In genomic region chr10:118113256-118113682, GRCm38 (mm10) we compare ENCODE assay signal across 14 mouse cellular contexts. TPM values are rescaled to one million over a fixed set of nuclear protein-coding genes. Genes with fewer than 3 reads are reported as not detected.
DNase-seq lines count a peak whose midpoint lies in the region; ATAC-seq and TF ChIP-seq lines count a peak whose summit lies in the region.
"Had no signal": no experiment of that assay in that cellular context is flagged by ENCODE, and none has a peak within 500 bp of the region (broad histone marks: within the 10 kb centered on the region; RNA-seq: fewer than 3 reads in every experiment).

No protein-coding gene starts in this region.

- H3K27me3 ChIP-seq in forebrain, embryonic 13.5 days = no peaks in the 10 kb centered on the region
- H3K27me3 ChIP-seq in forebrain, embryonic 10.5 days (ENCODE audit: poor library complexity, severe bottlenecking) = no peaks in the 10 kb centered on the region
- no peaks in the 10 kb centered on the region for H3K27me3 ChIP-seq in embryonic facial prominence, embryonic 10.5 days (replicated peaks; ENCODE audit: low read depth, poor library complexity, severe bottlenecking)
- no peaks in the 10 kb centered on the region for H3K27me3 ChIP-seq in hindbrain, postnatal 0 days (ENCODE audit: insufficient read depth, low read length)
- H3K27me3 ChIP-seq in lung, postnatal 0 days (replicated peaks; ENCODE audit: insufficient read depth, low read length) = no peaks in the 10 kb centered on the region
- H3K27me3 ChIP-seq: limb, embryonic 12.5 days had no signal

- TF ChIP-seq CTCF in hindbrain, postnatal 0 days (IDR thresholded peaks at IDR 0.05; ENCODE audit: low read depth) = no peak
- no peak for TF ChIP-seq CTCF in lung, postnatal 0 days (IDR thresholded peaks at IDR 0.05)

- WGBS in forebrain, embryonic 13.5 days = 48% methylated on average over 9 of the region's 9 CpGs
- WGBS in forebrain, embryonic 10.5 days = 64% methylated on average over 9 of the region's 9 CpGs
- WGBS in embryonic facial prominence, embryonic 10.5 days = 54% methylated on average over 9 of the region's 9 CpGs
- WGBS in hindbrain, postnatal 0 days = 27% methylated on average over 9 of the region's 9 CpGs
- 62% methylated on average over 9 of the region's 9 CpGs for WGBS in lung, postnatal 0 days

- H3K36me3 ChIP-seq in forebrain, embryonic 13.5 days (ENCODE audit: poor library complexity, severe bottlenecking) = no peaks in the 10 kb centered on the region
- H3K36me3 ChIP-seq in forebrain, embryonic 10.5 days (replicated peaks) = no peaks in the 10 kb centered on the region
- no peaks in the 10 kb centered on the region for H3K36me3 ChIP-seq in embryonic facial prominence, embryonic 10.5 days (replicated peaks)
- no peaks in the 10 kb centered on the region for H3K36me3 ChIP-seq in hindbrain, postnatal 0 days (ENCODE audit: insufficient read depth, low read length)
- H3K36me3 ChIP-seq in lung, postnatal 0 days (ENCODE audit: insufficient read depth, low read length) = no peaks in the 10 kb centered on the region
- H3K36me3 ChIP-seq: limb, embryonic 12.5 days had no signal

- H3K27ac ChIP-seq in forebrain, embryonic 13.5 days = peak overlapping the region; percentile 19; the same call in 1 of the 2 replicates
- no peak overlapping the region for H3K27ac ChIP-seq in forebrain, embryonic 10.5 days
- H3K27ac ChIP-seq in embryonic facial prominence, embryonic 10.5 days (replicated peaks) = 0 out of 2 replicates have a peak overlapping the region, but pooled peaks have one; percentile 3
- peak overlapping the region; percentile 20; the same call in 1 of the 2 replicates for H3K27ac ChIP-seq in hindbrain, postnatal 0 days
- no peak overlapping the region for H3K27ac ChIP-seq in lung, postnatal 0 days (ENCODE audit: low read length)
- H3K27ac ChIP-seq: limb, embryonic 12.5 days had no signal

- H3K9me3 ChIP-seq in forebrain, embryonic 13.5 days (replicated peaks) = no peaks in the 10 kb centered on the region
- H3K9me3 ChIP-seq in forebrain, embryonic 10.5 days = no peaks in the 10 kb centered on the region
- H3K9me3 ChIP-seq in embryonic facial prominence, embryonic 10.5 days = no peaks in the 10 kb centered on the region
- H3K9me3 ChIP-seq in hindbrain, postnatal 0 days (ENCODE audit: low read length) = no peaks in the 10 kb centered on the region
- H3K9me3 ChIP-seq in lung, postnatal 0 days (ENCODE audit: low read length) = no peaks in the 10 kb centered on the region
- H3K9me3 ChIP-seq: limb, embryonic 12.5 days had no signal

- H3K4me1 ChIP-seq in forebrain, embryonic 13.5 days = peaks cover 7% of the 10 kb centered on the region; the same call in 1 of the 2 replicates
- H3K4me1 ChIP-seq in forebrain, embryonic 10.5 days = peaks cover 25% of the 10 kb centered on the region
- H3K4me1 ChIP-seq in embryonic facial prominence, embryonic 10.5 days = peaks cover 18% of the 10 kb centered on the region
- peaks cover 4% of the 10 kb centered on the region for H3K4me1 ChIP-seq in hindbrain, postnatal 0 days (ENCODE audit: insufficient read depth, low read length)
- no peaks in the 10 kb centered on the region for H3K4me1 ChIP-seq in lung, postnatal 0 days (ENCODE audit: insufficient read depth, low read depth, low read length)

- no peak overlapping the region for H3K4me2 ChIP-seq in forebrain, embryonic 13.5 days
- H3K4me2 ChIP-seq in hindbrain, postnatal 0 days (ENCODE audit: low read depth, low read length) = no peak overlapping the region
- no peak overlapping the region for H3K4me2 ChIP-seq in lung, postnatal 0 days (replicated peaks; ENCODE audit: low read depth, low read length)
- H3K4me2 ChIP-seq: limb, embryonic 12.5 days had no signal

- no peak for TF ChIP-seq EP300 in lung, postnatal 0 days (IDR thresholded peaks at IDR 0.05)

- peak; percentile 25 for DNase-seq in adrenal gland, adult 2 months
- DNase-seq in adrenal gland, postnatal 36 days = no peak
- DNase-seq in forebrain, embryonic 10.5 days (ENCODE audit: extremely low spot score, low spot score) = no peak
- DNase-seq in embryonic facial prominence, embryonic 10.5 days (ENCODE audit: low spot score) = no peak
- DNase-seq in hindbrain, postnatal 0 days (ENCODE audit: low spot score) = no peak
- no peak for DNase-seq in lung, postnatal 0 days (ENCODE audit: low spot score)
- DNase-seq in frontal cortex, postnatal 10 days (ENCODE audit: low spot score in 2 of 2) = no peak
- DNase-seq: gastrocnemius, postnatal 14 days; kidney, postnatal 25 days; liver, postnatal 0 days; thymus, adult 2 months had no signal

- ATAC-seq in forebrain, embryonic 13.5 days = peak; percentile 21; the same call in 1 of the 2 replicates
- ATAC-seq in hindbrain, postnatal 0 days = peak; percentile 53
- no peak for ATAC-seq in lung, postnatal 0 days
- ATAC-seq: intestine, embryonic 16.5 days; liver, postnatal 0 days had no signal

- no peak overlapping the region for H3K4me3 ChIP-seq in forebrain, embryonic 13.5 days
- no peak overlapping the region for H3K4me3 ChIP-seq in forebrain, embryonic 10.5 days
- no peak overlapping the region for H3K4me3 ChIP-seq in embryonic facial prominence, embryonic 10.5 days
- H3K4me3 ChIP-seq in hindbrain, postnatal 0 days (ENCODE audit: low read length) = no peak overlapping the region
- H3K4me3 ChIP-seq in lung, postnatal 0 days (ENCODE audit: low read depth, low read length) = no peak overlapping the region
- H3K4me3 ChIP-seq: limb, embryonic 12.5 days had no signal

- no peak overlapping the region for H3K9ac ChIP-seq in forebrain, embryonic 13.5 days
- H3K9ac ChIP-seq in hindbrain, postnatal 0 days (replicated peaks; ENCODE audit: low read length) = no peak overlapping the region
- no peak overlapping the region for H3K9ac ChIP-seq in lung, postnatal 0 days (replicated peaks; ENCODE audit: low read depth)
- H3K9ac ChIP-seq: limb, embryonic 12.5 days; liver, postnatal 0 days had no signal

RNA-seq across cellular contexts. Expression of gene Mdm1, which starts 28.3 kb away (rescaled TPM):
- total RNA-seq in adrenal gland, adult 2 months (2021) = 10 to 100 TPM in 1 of 2 experiments, 1 to 10 TPM in 1; 8.0 to 16.3 TPM
- 1.8 and 2.3 TPM in 2 replicates for polyA plus RNA-seq in adrenal gland, adult 2 months (2012; rRNA removed)
- total RNA-seq in adrenal gland, postnatal 36 days (2021) = 10 to 100 TPM; 10.6 to 11.5 TPM
- polyA plus RNA-seq in forebrain, embryonic 13.5 days (2015; fragmentation: Nextera tagmentation; extraction: Ambion mirVana) = 48.3 and 49.7 TPM in 2 replicates
- 58.2 and 58.9 TPM in 2 replicates for polyA plus RNA-seq in forebrain, embryonic 10.5 days (2016; fragmentation: Nextera tagmentation; extraction: Ambion mirVana)
- polyA plus RNA-seq in embryonic facial prominence, embryonic 10.5 days (2016; fragmentation: Nextera tagmentation; extraction: Ambion mirVana) = 56.7 and 58.0 TPM in 2 replicates
- 26.4 and 31.0 TPM in 2 replicates for total RNA-seq in hindbrain, postnatal 0 days (2014; rRNA removed)
- 23.0 and 25.1 TPM in 2 replicates for polyA plus RNA-seq in hindbrain, postnatal 0 days (2015; fragmentation: Nextera tagmentation; extraction: Ambion mirVana)
- 13.6 and 16.4 TPM in 2 replicates for polyA plus RNA-seq in lung, postnatal 0 days (2015; fragmentation: Nextera tagmentation; extraction: Ambion mirVana)

Comparison
In these comparisons a context has a peak if more than half of its experiments do, and no peak if none do; other contexts are left out.
1. H3K27ac ChIP-seq: peak in forebrain, embryonic 13.5 days (single experiment), embryonic facial prominence, embryonic 10.5 days (single experiment) and hindbrain, postnatal 0 days (single experiment); none in forebrain, embryonic 10.5 days (single experiment) and lung, postnatal 0 days (single experiment).